13 mouse cellular contexts compared by ENCODE assay signal in the genomic region with DNA sequence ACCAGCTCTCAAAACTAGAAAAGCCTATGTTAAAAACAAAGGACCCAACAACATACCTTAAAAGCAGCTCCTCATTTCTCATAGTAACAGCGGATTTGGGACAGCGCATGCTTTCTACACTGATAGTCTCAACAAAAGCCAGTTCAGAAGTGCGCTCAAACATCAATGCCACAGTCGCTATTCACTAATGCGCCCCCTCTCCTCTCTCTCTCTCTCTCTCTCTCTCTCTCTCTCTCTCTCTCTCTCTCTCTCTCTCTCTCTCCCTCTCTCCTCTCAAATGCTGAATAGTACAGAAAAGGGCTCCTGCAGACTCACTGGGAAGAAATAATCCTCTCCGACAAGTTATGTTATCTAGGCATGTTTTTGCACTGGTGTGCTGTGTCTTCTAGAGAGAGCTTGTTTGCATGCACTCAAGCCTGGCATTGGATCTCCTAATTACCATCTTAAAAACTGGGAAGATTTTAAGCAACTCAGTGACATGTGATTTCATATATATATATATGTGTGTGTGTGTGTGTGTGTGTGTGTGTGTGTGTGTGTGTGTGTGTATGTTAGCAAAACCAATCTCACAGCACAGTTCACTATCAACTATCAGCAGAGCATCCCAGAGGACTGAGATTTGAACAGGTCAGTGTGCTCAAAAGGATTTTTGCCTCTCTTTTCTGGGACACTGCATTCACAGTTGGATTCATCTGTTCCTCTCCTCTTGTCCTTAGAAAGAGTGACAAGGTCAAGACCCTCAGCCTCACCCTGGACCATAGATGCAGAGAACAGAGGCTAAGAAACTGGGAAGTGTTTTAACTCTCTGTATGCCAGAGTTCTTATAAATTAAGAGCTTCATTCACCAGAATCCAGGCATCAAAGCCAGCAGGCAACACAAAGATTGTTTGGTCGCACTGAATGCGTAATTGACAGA.
A peak's percentile ranks its signal among the peaks of the same experiment; 100 is the strongest.
DNase-seq lines count a peak whose midpoint lies in the region; ATAC-seq and TF ChIP-seq lines count a peak whose summit lies in the region.
"Had no signal": no experiment of that assay in that cellular context is flagged by ENCODE, and none has a peak within 500 bp of the region (broad histone marks: within the 10 kb centered on the region; RNA-seq: fewer than 3 reads in every experiment).

No protein-coding gene starts in this region.

- peak overlapping the region; percentile 72 for H3K9ac ChIP-seq in forebrain, embryonic 11.5 days (ENCODE audit: low read length)
- H3K9ac ChIP-seq: heart, embryonic 15.5 days; kidney, embryonic 15.5 days; liver, postnatal 0 days had no signal

- H3K27me3 ChIP-seq in forebrain, embryonic 11.5 days (ENCODE audit: control insufficient read depth, insufficient read depth, low read length): no peaks in the 10 kb centered on the region
- H3K27me3 ChIP-seq in midbrain, embryonic 10.5 days (ENCODE audit: low read depth, poor library complexity, severe bottlenecking): no peaks in the 10 kb centered on the region
- H3K27me3 ChIP-seq: heart, embryonic 15.5 days; kidney, embryonic 15.5 days had no signal

- peak; percentile 74 for ATAC-seq in forebrain, embryonic 11.5 days (replicated peaks; ENCODE audit: low FRiP score)
- ATAC-seq: CD4-positive, CD25-positive, alpha-beta regulatory T cell, adult 4 months; liver, postnatal 0 days had no signal

- peak overlapping the region; percentile 68 for H3K4me3 ChIP-seq in left cerebral cortex, adult 2 months
- peak overlapping the region; percentile 50 for H3K4me3 ChIP-seq in forebrain, embryonic 11.5 days (ENCODE audit: low read depth, low read length)
- peak overlapping the region; percentile 58 for H3K4me3 ChIP-seq in midbrain, embryonic 10.5 days
- H3K4me3 ChIP-seq: heart, embryonic 15.5 days; kidney, embryonic 15.5 days had no signal

- intact Hi-C loops in left cerebral cortex, adult 2 months (cut with DNase I): loop anchor here (5.0 to 10.0 kb wide), 3 partner anchors 82 to 510 kb away; no protein-coding TSS in a partner anchor
- intact Hi-C loops in left cerebral cortex, postnatal 25 days (cut with DNase I): no loop called here

- no peak for TF ChIP-seq CTCF in left cerebral cortex, adult 2 months (IDR thresholded peaks at IDR 0.05)

- H3K4me2 ChIP-seq in forebrain, embryonic 11.5 days (ENCODE audit: low read depth, low read length, severe bottlenecking): peak overlapping the region; percentile 65
- H3K4me2 ChIP-seq: heart, embryonic 15.5 days; kidney, embryonic 15.5 days had no signal

- H3K27ac ChIP-seq in left cerebral cortex, adult 2 months: peak overlapping the region; percentile 97
- H3K27ac ChIP-seq in forebrain, embryonic 11.5 days (ENCODE audit: low read depth, low read length): peak overlapping the region; percentile 92
- H3K27ac ChIP-seq in midbrain, embryonic 10.5 days (replicated peaks): peak overlapping the region; percentile 90
- H3K27ac ChIP-seq: heart, embryonic 15.5 days; kidney, embryonic 15.5 days had no signal

- H3K4me1 ChIP-seq in forebrain, embryonic 11.5 days (replicated peaks; ENCODE audit: control insufficient read depth, insufficient read depth, low read length): peaks cover 4% of the 10 kb centered on the region; the same call in 1 of the 2 replicates
- peaks cover 69% of the 10 kb centered on the region for H3K4me1 ChIP-seq in midbrain, embryonic 10.5 days
- H3K4me1 ChIP-seq: kidney, embryonic 15.5 days had no signal

- 19% methylated on average over 8 of the region's 8 CpGs for WGBS in forebrain, embryonic 11.5 days
- 16% methylated on average over 8 of the region's 8 CpGs for WGBS in midbrain, embryonic 10.5 days

- DNase-seq in left cerebral cortex, adult 2 months (ENCODE audit: extremely low spot score in 1 of 2, low spot score in 2 of 2): no peak
- DNase-seq in left cerebral cortex, postnatal 25 days (ENCODE audit: low spot score in 2 of 2): no peak
- no peak for DNase-seq in forebrain, embryonic 11.5 days (ENCODE audit: low spot score)
- DNase-seq in midbrain, embryonic 10.5 days (ENCODE audit: low spot score): peak; percentile 56
- no peak for DNase-seq in ovary, adult 18-20 months (ENCODE audit: low spot score)
- no peak for DNase-seq in adrenal gland, adult 18-20 months (ENCODE audit: low spot score in 2 of 2)
- no peak for DNase-seq in spleen, postnatal 10 days (ENCODE audit: low spot score in 2 of 2)
- DNase-seq in kidney, adult 18-20 months: no peak
- DNase-seq: liver, postnatal 0 days; right cerebral cortex, postnatal 14 days had no signal

- no peaks in the 10 kb centered on the region for H3K9me3 ChIP-seq in forebrain, embryonic 11.5 days (ENCODE audit: control insufficient read depth, low read length)
- no peaks in the 10 kb centered on the region for H3K9me3 ChIP-seq in midbrain, embryonic 10.5 days (replicated peaks)
- H3K9me3 ChIP-seq: heart, embryonic 15.5 days; kidney, embryonic 15.5 days had no signal

- no peaks in the 10 kb centered on the region for H3K36me3 ChIP-seq in forebrain, embryonic 11.5 days (ENCODE audit: control insufficient read depth, insufficient read depth, low read length)
- no peaks in the 10 kb centered on the region for H3K36me3 ChIP-seq in midbrain, embryonic 10.5 days
- H3K36me3 ChIP-seq: heart, embryonic 15.5 days; kidney, embryonic 15.5 days had no signal
